Mouse (Mus musculus): ENCODE results near the gene Aadacl2. TPM values are rescaled to one million over a fixed set of nuclear protein-coding genes. Genes with fewer than 3 reads are reported as not detected.

Gene Aadacl2
- polyA plus RNA-seq, 1 experiment from 2014 or later = 0.30 TPM

Other genes with a start within 250 kb of the Aadacl2 start
- not detected in 2 replicates for gene Gm8298, start 145.7 kb upstream of the Aadacl2 start, polyA plus RNA-seq (2015; fragmentation: Nextera tagmentation; extraction: Ambion mirVana)
- gene C130079G13Rik, start 81.5 kb upstream of the Aadacl2 start, polyA plus RNA-seq (2015; fragmentation: Nextera tagmentation; extraction: Ambion mirVana) = 0.07 and 0.10 TPM in 2 replicates
- 2.6 TPM in 1 of 2 replicates, not detected in the other for gene Aadac, start 19.0 kb downstream of the Aadacl2 start, polyA plus RNA-seq (2015; fragmentation: Nextera tagmentation; extraction: Ambion mirVana)
- gene Sucnr1, start 75.1 kb downstream of the Aadacl2 start, polyA plus RNA-seq (2015; fragmentation: Nextera tagmentation; extraction: Ambion mirVana) = 0.25 and 0.33 TPM in 2 replicates

Data from embryonic facial prominence, embryonic 13.5 days (tissue).